Mouse (Mus musculus) CH12.LX (cell line): ENCODE measurements around the gene Gucy2c.

Source experiments
- GABPA ChIP-seq: IDR thresholded peaks from 2 replicates; pipeline ENCODE4 v1.6.1; 2012; ENCODE audit warnings: low read depth, low read length, improper control_type of control experiment, inconsistent platforms; ENCODE audit not compliant: insufficient replicate concordance
- KAT2A ChIP-seq: IDR thresholded peaks from 2 replicates; pipeline ENCODE4 v1.6.1; 2012; ENCODE audit warnings: low read length, improper control_type of control experiment, inconsistent platforms; ENCODE audit not compliant: insufficient replicate concordance
- POLR2A ChIP-seq: IDR thresholded peaks from 2 replicates; pipeline ENCODE4 v1.6.1; 2011; ENCODE audit warnings: low read depth, mild to moderate bottlenecking, improper control_type of control experiment, low read length

GRCm38 (mm10) chr6:136745586-136745985, 36.0 kb downstream of the Gucy2c start:
- TF ChIP-seq GABPA (no peak), KAT2A (no peak), POLR2A (no peak)
